In the genomic region with DNA sequence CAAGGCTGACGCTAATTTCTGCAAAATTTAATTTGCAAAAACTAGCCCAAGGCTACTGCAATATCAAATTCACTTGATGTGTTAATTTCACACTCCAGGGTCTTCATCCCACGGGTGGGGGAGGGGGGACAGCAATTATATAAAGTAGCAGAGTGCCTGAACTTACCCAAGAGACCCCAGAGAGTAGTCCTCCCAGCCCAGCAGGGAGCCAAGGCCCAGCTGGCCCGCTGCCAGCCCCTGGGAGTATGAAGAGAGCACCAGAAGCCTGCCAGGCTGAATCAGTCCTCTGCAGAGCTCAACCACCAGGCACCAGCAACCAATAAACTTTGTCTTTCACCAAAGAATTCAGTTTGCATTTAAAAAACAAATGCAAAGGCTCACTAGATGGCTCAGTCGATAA, we compare ENCODE assay signal across 9 mouse cellular contexts. TPM values are rescaled to one million over a fixed set of nuclear protein-coding genes. Genes with fewer than 3 reads are reported as not detected.
DNase-seq lines count a peak whose midpoint lies in the region; ATAC-seq lines count a peak whose summit lies in the region.
"Had no signal": no experiment of that assay in that cellular context is flagged by ENCODE, and none has a peak within 500 bp of the region (broad histone marks: within the 10 kb centered on the region; RNA-seq: fewer than 3 reads in every experiment).

No protein-coding gene starts in this region.

- H3K27me3 ChIP-seq in forebrain, embryonic 14.5 days (replicated peaks; ENCODE audit: control insufficient read depth, insufficient read depth, low read length): no peaks in the 10 kb centered on the region
- no peaks in the 10 kb centered on the region for H3K27me3 ChIP-seq in midbrain, embryonic 16.5 days (ENCODE audit: control insufficient read depth, insufficient read depth, low read depth, low read length)
- H3K27me3 ChIP-seq: stomach, embryonic 15.5 days had no signal

- no peak overlapping the region for H3K4me2 ChIP-seq in forebrain, embryonic 14.5 days (ENCODE audit: low read length)
- H3K4me2 ChIP-seq in midbrain, embryonic 16.5 days (ENCODE audit: low read length): no peak overlapping the region
- H3K4me2 ChIP-seq: stomach, embryonic 15.5 days had no signal

- H3K9me3 ChIP-seq in forebrain, embryonic 14.5 days (replicated peaks; ENCODE audit: control insufficient read depth, low read length): no peaks in the 10 kb centered on the region
- no peaks in the 10 kb centered on the region for H3K9me3 ChIP-seq in midbrain, embryonic 16.5 days (replicated peaks; ENCODE audit: control insufficient read depth, low read length, poor library complexity, severe bottlenecking)
- H3K9me3 ChIP-seq: stomach, embryonic 15.5 days had no signal

- no peaks in the 10 kb centered on the region for H3K36me3 ChIP-seq in forebrain, embryonic 14.5 days (ENCODE audit: control insufficient read depth, insufficient read depth, low read length)
- H3K36me3 ChIP-seq in midbrain, embryonic 16.5 days (ENCODE audit: control insufficient read depth, insufficient read depth, low read length): no peaks in the 10 kb centered on the region
- H3K36me3 ChIP-seq: stomach, embryonic 15.5 days had no signal

- H3K4me3 ChIP-seq in forebrain, embryonic 14.5 days (ENCODE audit: low read depth, low read length): no peak overlapping the region
- H3K4me3 ChIP-seq in midbrain, embryonic 16.5 days (ENCODE audit: low read depth, low read length): no peak overlapping the region
- H3K4me3 ChIP-seq: stomach, embryonic 15.5 days had no signal

- peak; percentile 74 for ATAC-seq in forebrain, embryonic 14.5 days
- ATAC-seq in midbrain, embryonic 16.5 days: peak; percentile 22; the same call in 1 of the 2 replicates

- no peak overlapping the region for H3K9ac ChIP-seq in forebrain, embryonic 14.5 days (ENCODE audit: low read length)
- no peak overlapping the region for H3K9ac ChIP-seq in midbrain, embryonic 16.5 days (ENCODE audit: low read depth, low read length)
- H3K9ac ChIP-seq: stomach, embryonic 15.5 days had no signal

- H3K4me1 ChIP-seq in forebrain, embryonic 14.5 days (ENCODE audit: control insufficient read depth, insufficient read depth, low read length): peaks cover 57% of the 10 kb centered on the region
- peaks cover 42% of the 10 kb centered on the region for H3K4me1 ChIP-seq in midbrain, embryonic 16.5 days (ENCODE audit: control insufficient read depth, insufficient read depth, low read length)

- peak; percentile 28 for DNase-seq in embryo, embryonic 11 days
- no peak for DNase-seq in embryo, embryonic 9.5 days (ENCODE audit: extremely low spot score)
- DNase-seq in lung, postnatal 10 days: peak; percentile 50
- no peak for DNase-seq in lung, postnatal 14 days
- DNase-seq in forebrain, embryonic 14.5 days (ENCODE audit: low spot score): peak; percentile 79
- DNase-seq in urinary bladder, adult 18-20 months (ENCODE audit: low spot score in 2 of 2): no peak
- no peak for DNase-seq in cerebellum, adult 9-11 months

- WGBS in forebrain, embryonic 14.5 days: 8% methylated on average over 4 of the region's 4 CpGs
- 29% methylated on average over 4 of the region's 4 CpGs for whole genome bisulfite sequencing in midbrain, embryonic 16.5 days

- H3K27ac ChIP-seq in forebrain, embryonic 14.5 days (ENCODE audit: low read depth, low read length): peak overlapping the region; percentile 15; the same call in 1 of the 2 replicates
- H3K27ac ChIP-seq in midbrain, embryonic 16.5 days (ENCODE audit: low read length): no peak overlapping the region
- H3K27ac ChIP-seq: stomach, embryonic 15.5 days had no signal

RNA-seq across cellular contexts. Expression of a gene that starts 59.8 kb away (rescaled TPM):
- polyA plus RNA-seq in forebrain, embryonic 14.5 days (2014; fragmentation: Nextera tagmentation; extraction: Ambion mirVana): 15.5 and 19.9 TPM in 2 replicates
- polyA plus RNA-seq in midbrain, embryonic 16.5 days (2015; fragmentation: Nextera tagmentation; extraction: Ambion mirVana): 21.7 and 26.2 TPM in 2 replicates

Comparison
In these comparisons a context has a peak if more than half of its experiments do, and no peak if none do; other contexts are left out.
1. DNase-seq: peak in embryo, embryonic 11 days (single experiment), lung, postnatal 10 days (single experiment) and forebrain, embryonic 14.5 days (single experiment); none in embryo, embryonic 9.5 days (single experiment), lung, postnatal 14 days (single experiment), urinary bladder, adult 18-20 months (0 of 2) and cerebellum, adult 9-11 months (single experiment).